In genomic region chr15:11801863-11802722, GRCm38 (mm10) we compare ENCODE assay signal across 7 mouse cellular contexts.
DNase-seq lines count a peak whose midpoint lies in the region; ATAC-seq and TF ChIP-seq lines count a peak whose summit lies in the region.

No protein-coding gene starts in this region.

- intact Hi-C loops in heart, postnatal 36 days (cut with DNase I), result no loop called here
- intact Hi-C loops in left cerebral cortex, adult 2 months (cut with DNase I), result no loop called here

- no peak for DNase-seq in midbrain, embryonic 10.5 days (ENCODE audit: low spot score)
- DNase-seq in midbrain, embryonic 11.5 days (ENCODE audit: low spot score, missing footprints), result no peak
- DNase-seq in heart, postnatal 36 days, result peak; percentile 5 to 12
- DNase-seq in left cerebral cortex, adult 2 months (ENCODE audit: extremely low spot score in 1 of 2, low spot score in 2 of 2), result peak; percentile 13 to 14
- DNase-seq in retina, postnatal 1 day, result peak; percentile 83
- DNase-seq in urinary bladder, adult 18-20 months (ENCODE audit: low spot score in 2 of 2), result no peak

- H3K27me3 ChIP-seq in midbrain, embryonic 10.5 days (ENCODE audit: low read depth, poor library complexity, severe bottlenecking), result no peaks in the 10 kb centered on the region
- no peaks in the 10 kb centered on the region for H3K27me3 ChIP-seq in midbrain, embryonic 11.5 days (ENCODE audit: control insufficient read depth, insufficient read depth, low read length)
- H3K27me3 ChIP-seq in embryonic facial prominence, embryonic 13.5 days, result no peaks in the 10 kb centered on the region

- H3K4me1 ChIP-seq in midbrain, embryonic 10.5 days, result peaks cover 7% of the 10 kb centered on the region; the same call in 1 of the 2 replicates
- H3K4me1 ChIP-seq in midbrain, embryonic 11.5 days (ENCODE audit: control insufficient read depth, insufficient read depth, low read length), result no peaks in the 10 kb centered on the region
- peaks cover 9% of the 10 kb centered on the region for H3K4me1 ChIP-seq in embryonic facial prominence, embryonic 13.5 days

- H3K27ac ChIP-seq in midbrain, embryonic 10.5 days (replicated peaks), result 0 out of 2 replicates have a peak overlapping the region, but pooled peaks have one; percentile 13
- no peak overlapping the region for H3K27ac ChIP-seq in midbrain, embryonic 11.5 days (ENCODE audit: low read depth, low read length)
- H3K27ac ChIP-seq in embryonic facial prominence, embryonic 13.5 days, result no peak overlapping the region
- no peak overlapping the region for H3K27ac ChIP-seq in left cerebral cortex, adult 2 months

- 62% methylated on average over 13 of the region's 13 CpGs for WGBS in midbrain, embryonic 10.5 days
- 65% methylated on average over 13 of the region's 13 CpGs for WGBS in midbrain, embryonic 11.5 days
- WGBS in embryonic facial prominence, embryonic 13.5 days, result 49% methylated on average over 13 of the region's 13 CpGs

- no peaks in the 10 kb centered on the region for H3K36me3 ChIP-seq in midbrain, embryonic 10.5 days
- H3K36me3 ChIP-seq in midbrain, embryonic 11.5 days (ENCODE audit: control insufficient read depth, insufficient read depth, low read length), result no peaks in the 10 kb centered on the region
- no peaks in the 10 kb centered on the region for H3K36me3 ChIP-seq in embryonic facial prominence, embryonic 13.5 days

- no peak overlapping the region for H3K4me2 ChIP-seq in midbrain, embryonic 11.5 days
- peak overlapping the region; percentile 16; the same call in 1 of the 2 replicates for H3K4me2 ChIP-seq in embryonic facial prominence, embryonic 13.5 days

- H3K4me3 ChIP-seq in midbrain, embryonic 10.5 days, result no peak overlapping the region
- no peak overlapping the region for H3K4me3 ChIP-seq in midbrain, embryonic 11.5 days (ENCODE audit: low read depth, low read length)
- H3K4me3 ChIP-seq in embryonic facial prominence, embryonic 13.5 days, result no peak overlapping the region
- 0 out of 2 replicates have a peak overlapping the region, but pooled peaks have one; percentile 1 for H3K4me3 ChIP-seq in left cerebral cortex, adult 2 months

- ATAC-seq in midbrain, embryonic 11.5 days (ENCODE audit: low FRiP score), result no peak
- no peak for ATAC-seq in embryonic facial prominence, embryonic 13.5 days (ENCODE audit: insufficient number of reproducible peaks, insufficient read depth, low FRiP score, low TSS enrichment, low read depth)

- no peak overlapping the region for H3K9ac ChIP-seq in midbrain, embryonic 11.5 days (ENCODE audit: low read length)
- no peak overlapping the region for H3K9ac ChIP-seq in embryonic facial prominence, embryonic 13.5 days

- TF ChIP-seq CTCF in left cerebral cortex, adult 2 months (IDR thresholded peaks at IDR 0.05), result no peak

- H3K9me3 ChIP-seq in midbrain, embryonic 10.5 days (replicated peaks), result no peaks in the 10 kb centered on the region
- H3K9me3 ChIP-seq in midbrain, embryonic 11.5 days (ENCODE audit: control insufficient read depth, low read length), result no peaks in the 10 kb centered on the region
- no peaks in the 10 kb centered on the region for H3K9me3 ChIP-seq in embryonic facial prominence, embryonic 13.5 days

Comparison
In these comparisons a context has a peak if more than half of its experiments do, and no peak if none do; other contexts are left out.
1. DNase-seq: peak in heart, postnatal 36 days (2 of 2), left cerebral cortex, adult 2 months (2 of 2) and retina, postnatal 1 day (single experiment); none in midbrain, embryonic 10.5 days (single experiment), midbrain, embryonic 11.5 days (single experiment) and urinary bladder, adult 18-20 months (0 of 2).